ENCODE assay signal across 13 mouse cellular contexts in the genomic region with DNA sequence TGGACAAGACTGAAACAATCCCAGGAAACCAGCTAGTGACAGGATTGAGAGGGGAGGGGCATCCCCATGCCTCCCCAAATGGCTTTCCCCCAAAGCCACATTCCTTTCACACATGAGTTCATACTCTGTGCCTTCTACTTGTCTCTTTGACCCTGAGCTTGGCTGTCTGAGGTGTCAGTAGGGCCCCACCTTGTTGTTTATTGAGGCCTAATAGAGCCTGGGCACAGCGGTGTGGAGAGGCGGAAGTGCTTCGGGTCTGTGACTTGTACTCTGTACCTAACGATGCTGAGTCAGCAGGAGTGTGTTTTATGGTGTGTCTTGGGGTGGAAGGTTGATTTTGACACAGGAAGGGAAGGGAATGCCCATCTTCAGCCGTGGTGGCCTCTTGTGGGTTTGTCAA. TPM values are rescaled to one million over a fixed set of nuclear protein-coding genes. Genes with fewer than 3 reads are reported as not detected.
A peak's percentile ranks its signal among the peaks of the same experiment; 100 is the strongest.
DNase-seq lines count a peak whose midpoint lies in the region; ATAC-seq and TF ChIP-seq lines count a peak whose summit lies in the region.
"Had no signal": no experiment of that assay in that cellular context is flagged by ENCODE, and none has a peak within 500 bp of the region (broad histone marks: within the 10 kb centered on the region; RNA-seq: fewer than 3 reads in every experiment).

No protein-coding gene starts in this region.

- H3K27me3 ChIP-seq in heart, embryonic 11.5 days (ENCODE audit: control insufficient read depth, insufficient read depth, low read length): no peaks in the 10 kb centered on the region
- H3K27me3 ChIP-seq in CH12.LX (replicated peaks): peaks cover 90% of the 10 kb centered on the region
- no peaks in the 10 kb centered on the region for H3K27me3 ChIP-seq in intestine, embryonic 15.5 days (replicated peaks)

- dilution Hi-C loops in CH12.LX (cut with MboI; ENCODE audit: extremely low pct_ligation_motif_present, extremely low pct_unique_long_range_greater_than_20kb, low sequenced_read_pairs): no loop called here

- no peaks in the 10 kb centered on the region for H3K79me2 ChIP-seq in CH12.LX (replicated peaks; ENCODE audit: control insufficient read depth, extremely low read depth, insufficient read depth, poor library complexity, severe bottlenecking)

- DNase-seq in heart, adult 8-10 months (ENCODE audit: low spot score): no peak
- DNase-seq in CH12.LX (ENCODE audit: extremely low read depth): no peak
- peak; percentile 71 for DNase-seq in kidney, postnatal 14 days
- no peak for DNase-seq in retina, embryonic 14.5 days (ENCODE audit: low spot score)
- DNase-seq in layer of hippocampus, postnatal 14 days (ENCODE audit: low spot score in 2 of 2): no peak
- DNase-seq in gastrocnemius, adult 8-10 months (ENCODE audit: low spot score in 2 of 2): no peak
- DNase-seq: adrenal gland, postnatal 10 days; gastrocnemius, postnatal 36 days; right cerebral cortex, postnatal 4 days had no signal

- H3K4me2 ChIP-seq in heart, embryonic 11.5 days: no peak overlapping the region
- no peak overlapping the region for H3K4me2 ChIP-seq in CH12.LX (ENCODE audit: insufficient read depth, low read depth, poor library complexity, severe bottlenecking)
- H3K4me2 ChIP-seq in intestine, embryonic 15.5 days (replicated peaks): peak overlapping the region; percentile 37; the same call in 1 of the 2 replicates

- no peak for TF ChIP-seq POLR2A in CH12.LX (IDR thresholded peaks at IDR 0.05; ENCODE audit: low read depth, low read length)

- no peak for TF ChIP-seq RAD21 in CH12.LX (IDR thresholded peaks at IDR 0.05; ENCODE audit: low read depth, low read length)

- H3K9ac ChIP-seq in heart, embryonic 11.5 days (ENCODE audit: low read depth, low read length): no peak overlapping the region
- no peak overlapping the region for H3K9ac ChIP-seq in CH12.LX (ENCODE audit: insufficient read depth, low read depth)
- no peak overlapping the region for H3K9ac ChIP-seq in intestine, embryonic 15.5 days

- peaks cover 20% of the 10 kb centered on the region; the same call in 1 of the 2 replicates for H3K36me3 ChIP-seq in heart, embryonic 11.5 days (ENCODE audit: control insufficient read depth, insufficient read depth, low read length)
- no peaks in the 10 kb centered on the region for H3K36me3 ChIP-seq in CH12.LX (replicated peaks in 1 of 2; ENCODE audit: control insufficient read depth in 1 of 2, insufficient read depth in 1 of 2, low read length in 1 of 2)
- H3K36me3 ChIP-seq in intestine, embryonic 15.5 days: no peaks in the 10 kb centered on the region
- H3K36me3 ChIP-seq: embryonic facial prominence, embryonic 10.5 days; forebrain, embryonic 10.5 days had no signal

- 61% methylated on average over 5 of the region's 5 CpGs for WGBS in heart, embryonic 11.5 days (ENCODE audit: insufficient replicate concordance)
- WGBS in intestine, embryonic 15.5 days: 41% methylated on average over 5 of the region's 5 CpGs

- H3K4me1 ChIP-seq in heart, embryonic 11.5 days (ENCODE audit: control insufficient read depth, insufficient read depth, low read length): peaks cover 63% of the 10 kb centered on the region
- H3K4me1 ChIP-seq in CH12.LX (ENCODE audit: control insufficient read depth in 1 of 2, insufficient read depth in 2 of 2): peaks cover 8 to 15% of the 10 kb centered on the region in 2 experiments
- peaks cover 20% of the 10 kb centered on the region for H3K4me1 ChIP-seq in intestine, embryonic 15.5 days (replicated peaks)
- H3K4me1 ChIP-seq: embryonic facial prominence, embryonic 10.5 days had no signal

- peak overlapping the region; percentile 68 for H3K27ac ChIP-seq in heart, embryonic 11.5 days (ENCODE audit: low read depth, low read length)
- no peak overlapping the region for H3K27ac ChIP-seq in CH12.LX (ENCODE audit: insufficient read depth, low read depth)
- H3K27ac ChIP-seq in intestine, embryonic 15.5 days: peak overlapping the region; percentile 64
- H3K27ac ChIP-seq: embryonic facial prominence, embryonic 10.5 days; forebrain, embryonic 10.5 days had no signal

- in situ Hi-C loops in CH12.LX (cut with MboI; ENCODE audit: low pct_ligation_motif_present, low pct_unique_long_range_greater_than_20kb, low sequenced_read_pairs): no loop called here

- ATAC-seq in heart, embryonic 11.5 days (replicated peaks; ENCODE audit: insufficient number of reproducible peaks, low FRiP score, low TSS enrichment): no peak
- peak; percentile 96 for ATAC-seq in intestine, embryonic 15.5 days

- TF ChIP-seq CTCF in CH12.LX (conservative IDR thresholded peaks at IDR 0.05 in 1 of 2, IDR thresholded peaks at IDR 0.05 in 1 of 2; ENCODE audit: low read depth in 2 of 2, low read length in 2 of 2): no peak

- TF ChIP-seq EP300 in CH12.LX (IDR thresholded peaks at IDR 0.05; ENCODE audit: low read length): no peak

- H3K4me3 ChIP-seq in heart, embryonic 11.5 days (ENCODE audit: low read depth, low read length): no peak overlapping the region
- H3K4me3 ChIP-seq in CH12.LX (replicated peaks in 1 of 3; ENCODE audit: low read depth in 2 of 3, low read length in 2 of 3, poor library complexity in 1 of 3): no peak overlapping the region
- no peak overlapping the region for H3K4me3 ChIP-seq in intestine, embryonic 15.5 days (replicated peaks)
- H3K4me3 ChIP-seq: embryonic facial prominence, embryonic 10.5 days; forebrain, embryonic 10.5 days had no signal

- no peaks in the 10 kb centered on the region for H3K9me3 ChIP-seq in heart, embryonic 11.5 days (replicated peaks; ENCODE audit: control insufficient read depth, low read length)
- no peaks in the 10 kb centered on the region for H3K9me3 ChIP-seq in CH12.LX (replicated peaks; ENCODE audit: low read length)
- no peaks in the 10 kb centered on the region for H3K9me3 ChIP-seq in intestine, embryonic 15.5 days
- H3K9me3 ChIP-seq: embryonic facial prominence, embryonic 10.5 days; forebrain, embryonic 10.5 days had no signal

TF ChIP-seq in CH12.LX, 34 proteins besides CTCF, POLR2A, EP300 and RAD21:
- TF ChIP-seq E2F4 (IDR thresholded peaks at IDR 0.05; ENCODE audit: insufficient replicate concordance, low read depth, low read length) (no peak), RCOR1 (conservative IDR thresholded peaks at IDR 0.05; ENCODE audit: low read depth, low read length) (no peak), MAFK (IDR thresholded peaks at IDR 0.05; ENCODE audit: insufficient replicate concordance, low read length) (peak; percentile 76; the same call in 1 of the 2 replicates)

RNA-seq across cellular contexts. Expression of a gene that starts 26.4 kb away (rescaled TPM):
- 117 and 132 TPM in 2 replicates for polyA plus RNA-seq in heart, embryonic 11.5 days (2014; fragmentation: Nextera tagmentation; extraction: Ambion mirVana)
- 100 to 1,000 TPM in 1 of 4 experiments, 10 to 100 TPM in 3; 82.0 to 100 (median 95.6) TPM for total RNA-seq in heart, adult 8-10 months (2022)
- total RNA-seq in CH12.LX (2012; rRNA removed) (not detected in 2 replicates), CH12.LX (2014; rRNA removed) (not detected in 2 replicates)
- polyA plus RNA-seq in CH12.LX (2012; ENCODE audit: insufficient read length, low read depth): not detected in 2 replicates
- polyA plus RNA-seq in intestine, embryonic 15.5 days (2015; fragmentation: Nextera tagmentation; extraction: Ambion mirVana): 18.6 and 19.4 TPM in 2 replicates
- total RNA-seq in layer of hippocampus, postnatal 14 days (2021): 100 to 1,000 TPM; 573 to 577 TPM
- 100 to 1,000 TPM; 172 to 236 (median 206) TPM for total RNA-seq in gastrocnemius, adult 8-10 months (2022)

Comparison
In these comparisons a context has a peak if more than half of its experiments do, and no peak if none do; other contexts are left out.
1. RNA of a gene that starts 26.4 kb away (total RNA-seq): 573 to 577 TPM in layer of hippocampus, postnatal 14 days, 172 to 236 TPM in gastrocnemius, adult 8-10 months and 82.0 to 100 TPM in heart, adult 8-10 months; not detected in CH12.LX; every median in the first group is over 10 times any median in the second.